Mouse (Mus musculus): ENCODE data around the gene Mfap4. TPM values are rescaled to one million over a fixed set of nuclear protein-coding genes. Genes with fewer than 3 reads are reported as not detected.
A peak's percentile ranks its signal among the peaks of the same experiment; 100 is the strongest.

Mfap4 gene
- polyA plus RNA-seq, 1 experiment from 2014 or later = 111 TPM

DNA sequence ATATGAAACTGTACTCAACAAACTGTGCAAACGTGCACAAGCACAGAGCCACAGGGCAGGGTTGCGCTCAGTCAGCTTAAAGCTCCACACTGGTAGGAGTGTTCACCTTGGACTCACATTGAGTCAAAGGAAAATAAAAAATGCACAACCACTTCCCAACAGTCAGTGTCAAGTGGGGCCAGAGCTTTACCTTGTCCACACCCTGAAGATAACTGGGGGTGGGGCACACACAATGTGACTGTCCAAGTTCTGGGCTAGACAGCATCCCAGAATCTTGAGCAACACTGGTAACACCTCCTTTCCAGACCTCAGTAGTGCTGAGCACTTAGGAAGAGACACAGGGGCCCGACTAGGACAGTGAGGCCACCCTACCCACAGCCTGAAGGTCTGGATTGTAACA, 33.6 kb downstream of the Mfap4 start:
- no peak overlapping the region for H3K4me3 ChIP-seq (ENCODE audit: low read depth, low read length)
- no peak overlapping the region for H3K4me2 ChIP-seq (replicated peaks; ENCODE audit: low read depth, low read length)
- WGBS = 88% methylated on average over 3 of the region's 3 CpGs
- H3K9me3 ChIP-seq (ENCODE audit: control insufficient read depth, low read length) = no peaks in the 10 kb centered on the region
- H3K36me3 ChIP-seq (ENCODE audit: control insufficient read depth, insufficient read depth, low read length) = peaks cover 6% of the 10 kb centered on the region
- ATAC-seq (ENCODE audit: low FRiP score) (no peak), DNase-seq (ENCODE audit: low spot score) (no peak)
- H3K27me3 ChIP-seq (ENCODE audit: control insufficient read depth, insufficient read depth, low read length) = no peaks in the 10 kb centered on the region
- H3K9ac ChIP-seq (ENCODE audit: low read depth, low read length) = no peak overlapping the region
- no peaks in the 10 kb centered on the region for H3K4me1 ChIP-seq (replicated peaks; ENCODE audit: control insufficient read depth, insufficient read depth, low read length)
- no peak overlapping the region for H3K27ac ChIP-seq (ENCODE audit: low read depth, low read length)

DNA sequence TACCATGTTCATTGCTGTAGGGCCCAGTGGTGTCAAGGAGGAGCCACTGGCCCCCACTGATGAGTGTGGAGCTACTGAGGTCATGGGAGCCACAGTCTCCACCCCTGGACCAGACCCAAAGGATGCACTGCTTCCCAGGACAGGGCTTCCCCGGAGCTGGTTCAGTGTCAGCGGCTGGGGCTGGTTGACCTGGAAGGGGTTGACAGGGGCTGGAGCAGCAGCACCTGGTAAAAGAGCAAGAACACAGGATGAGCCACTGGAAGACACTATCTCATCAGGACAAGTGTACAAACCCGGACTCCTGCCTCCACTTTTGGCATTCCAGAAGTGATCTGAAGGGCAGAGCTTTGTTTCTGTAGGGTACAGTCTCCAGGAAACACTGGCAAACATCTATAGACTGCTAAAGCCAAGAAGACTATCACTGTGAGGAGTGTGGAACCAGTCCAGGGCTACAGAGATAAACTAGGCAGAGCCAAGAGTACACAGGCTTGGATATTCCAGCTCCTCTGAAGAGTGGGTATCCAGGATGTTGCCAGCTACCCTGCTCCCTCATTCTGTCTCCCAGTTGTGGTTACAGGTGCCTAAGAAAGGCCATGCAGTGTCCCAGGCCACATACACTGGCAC, 34.4 kb downstream of the Mfap4 start:
- H3K4me2 ChIP-seq (replicated peaks; ENCODE audit: low read depth, low read length) = no peak overlapping the region
- no peak overlapping the region for H3K27ac ChIP-seq (ENCODE audit: low read depth, low read length)
- no peaks in the 10 kb centered on the region for H3K4me1 ChIP-seq (replicated peaks; ENCODE audit: control insufficient read depth, insufficient read depth, low read length)
- no peak overlapping the region for H3K9ac ChIP-seq (ENCODE audit: low read depth, low read length)
- 83% methylated on average over 3 of the region's 3 CpGs for WGBS
- ATAC-seq (ENCODE audit: low FRiP score) = no peak
- H3K9me3 ChIP-seq (ENCODE audit: control insufficient read depth, low read length) = no peaks in the 10 kb centered on the region
- no peaks in the 10 kb centered on the region for H3K27me3 ChIP-seq (ENCODE audit: control insufficient read depth, insufficient read depth, low read length)
- H3K4me3 ChIP-seq (ENCODE audit: low read depth, low read length) = no peak overlapping the region
- peaks cover 6% of the 10 kb centered on the region for H3K36me3 ChIP-seq (ENCODE audit: control insufficient read depth, insufficient read depth, low read length)
- no peak for DNase-seq (ENCODE audit: low spot score)

DNA sequence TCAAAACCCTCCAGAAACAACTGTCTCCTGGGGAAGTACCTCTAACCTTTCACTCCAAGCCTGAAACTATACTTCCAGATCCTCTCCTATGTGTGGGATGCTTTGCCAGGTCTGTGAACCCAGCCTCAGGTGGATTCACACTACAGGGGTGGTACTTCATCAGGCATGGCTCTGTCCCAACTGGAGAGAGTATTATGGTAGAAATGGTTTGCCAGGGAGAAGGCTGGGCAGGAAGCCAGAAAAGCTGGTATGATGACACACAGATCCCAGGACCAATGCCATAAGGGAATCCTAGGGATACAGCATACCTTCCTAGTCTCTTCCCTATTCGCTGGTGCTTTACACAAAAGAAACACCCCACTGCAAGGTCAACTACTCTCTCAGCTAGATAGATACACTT, 41.6 kb downstream of the Mfap4 start:
- no peak for DNase-seq (ENCODE audit: low spot score)
- no peaks in the 10 kb centered on the region for H3K9me3 ChIP-seq (ENCODE audit: control insufficient read depth, low read length)
- no peak overlapping the region for H3K9ac ChIP-seq (ENCODE audit: low read depth, low read length)
- H3K4me2 ChIP-seq (replicated peaks; ENCODE audit: low read depth, low read length) = no peak overlapping the region
- H3K4me1 ChIP-seq (replicated peaks; ENCODE audit: control insufficient read depth, insufficient read depth, low read length) = no peaks in the 10 kb centered on the region
- no peaks in the 10 kb centered on the region for H3K27me3 ChIP-seq (ENCODE audit: control insufficient read depth, insufficient read depth, low read length)
- H3K27ac ChIP-seq (ENCODE audit: low read depth, low read length) = no peak overlapping the region
- no peak for ATAC-seq (ENCODE audit: low FRiP score)
- H3K4me3 ChIP-seq (ENCODE audit: low read depth, low read length) = no peak overlapping the region
- no peaks in the 10 kb centered on the region for H3K36me3 ChIP-seq (ENCODE audit: control insufficient read depth, insufficient read depth, low read length)
- 94% methylated on average over 1 of the region's 1 CpGs for WGBS

DNA sequence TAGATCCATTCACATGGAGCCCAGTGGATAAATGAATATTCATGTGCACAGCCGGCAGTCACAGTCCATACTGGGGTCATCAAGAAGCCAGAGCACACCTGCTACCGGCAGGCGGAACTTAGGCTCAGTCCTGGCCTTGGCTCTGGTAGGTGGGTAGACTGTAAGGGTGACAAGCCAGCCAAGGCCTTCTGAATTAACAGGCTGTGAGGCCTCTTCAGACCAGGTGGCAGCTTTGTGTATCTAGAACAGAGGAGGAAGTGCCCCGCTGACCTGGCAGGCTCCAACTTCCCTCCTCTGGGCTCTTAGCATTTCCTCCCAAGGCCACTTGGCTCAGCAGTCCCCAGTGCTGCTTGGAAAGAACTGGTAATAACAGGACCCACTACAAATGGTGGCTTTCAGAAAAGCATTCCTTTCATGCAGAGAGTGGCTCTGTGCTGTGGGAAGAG, 44.1 kb downstream of the Mfap4 start:
- no peaks in the 10 kb centered on the region for H3K36me3 ChIP-seq (ENCODE audit: control insufficient read depth, insufficient read depth, low read length)
- ATAC-seq (ENCODE audit: low FRiP score) (no peak), DNase-seq (ENCODE audit: low spot score) (peak; percentile 10)
- WGBS = 29% methylated on average over 4 of the region's 4 CpGs
- H3K27me3 ChIP-seq (ENCODE audit: control insufficient read depth, insufficient read depth, low read length) = no peaks in the 10 kb centered on the region
- H3K4me2 ChIP-seq (replicated peaks; ENCODE audit: low read depth, low read length) = no peak overlapping the region
- no peak overlapping the region for H3K4me3 ChIP-seq (ENCODE audit: low read depth, low read length)
- H3K9me3 ChIP-seq (ENCODE audit: control insufficient read depth, low read length) = no peaks in the 10 kb centered on the region
- H3K4me1 ChIP-seq (replicated peaks; ENCODE audit: control insufficient read depth, insufficient read depth, low read length) = no peaks in the 10 kb centered on the region
- no peak overlapping the region for H3K9ac ChIP-seq (ENCODE audit: low read depth, low read length)
- H3K27ac ChIP-seq (ENCODE audit: low read depth, low read length) = no peak overlapping the region

DNA sequence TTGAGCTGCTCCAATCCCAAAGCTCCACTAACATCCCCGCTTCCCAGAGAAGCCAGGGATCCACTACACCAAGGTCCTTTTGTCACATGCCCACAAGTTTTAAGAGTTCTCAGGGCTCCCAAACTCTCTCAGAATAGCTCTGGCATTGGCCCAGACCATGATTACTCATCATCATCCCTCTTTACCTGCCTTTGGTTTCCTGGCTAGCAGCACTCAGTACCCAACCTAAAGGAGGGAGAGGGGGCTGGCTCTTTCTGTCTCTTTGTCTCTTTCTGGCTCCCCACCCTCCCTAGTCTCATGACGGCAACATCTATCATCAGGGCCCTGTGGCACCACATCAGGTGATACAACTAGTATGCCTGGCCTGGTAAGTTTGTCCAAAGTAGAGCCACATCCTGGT, 47.6 kb downstream of the Mfap4 start:
- no peak overlapping the region for H3K4me3 ChIP-seq (ENCODE audit: low read depth, low read length)
- H3K4me1 ChIP-seq (replicated peaks; ENCODE audit: control insufficient read depth, insufficient read depth, low read length) = no peaks in the 10 kb centered on the region
- no peak for ATAC-seq (ENCODE audit: low FRiP score)
- H3K27me3 ChIP-seq (ENCODE audit: control insufficient read depth, insufficient read depth, low read length) = no peaks in the 10 kb centered on the region
- no peak for DNase-seq (ENCODE audit: low spot score)
- no peak overlapping the region for H3K27ac ChIP-seq (ENCODE audit: low read depth, low read length)
- 93% methylated on average over 2 of the region's 2 CpGs for WGBS
- no peaks in the 10 kb centered on the region for H3K36me3 ChIP-seq (ENCODE audit: control insufficient read depth, insufficient read depth, low read length)
- H3K9ac ChIP-seq (ENCODE audit: low read depth, low read length) = no peak overlapping the region
- no peaks in the 10 kb centered on the region for H3K9me3 ChIP-seq (ENCODE audit: control insufficient read depth, low read length)
- H3K4me2 ChIP-seq (replicated peaks; ENCODE audit: low read depth, low read length) = no peak overlapping the region

DNA sequence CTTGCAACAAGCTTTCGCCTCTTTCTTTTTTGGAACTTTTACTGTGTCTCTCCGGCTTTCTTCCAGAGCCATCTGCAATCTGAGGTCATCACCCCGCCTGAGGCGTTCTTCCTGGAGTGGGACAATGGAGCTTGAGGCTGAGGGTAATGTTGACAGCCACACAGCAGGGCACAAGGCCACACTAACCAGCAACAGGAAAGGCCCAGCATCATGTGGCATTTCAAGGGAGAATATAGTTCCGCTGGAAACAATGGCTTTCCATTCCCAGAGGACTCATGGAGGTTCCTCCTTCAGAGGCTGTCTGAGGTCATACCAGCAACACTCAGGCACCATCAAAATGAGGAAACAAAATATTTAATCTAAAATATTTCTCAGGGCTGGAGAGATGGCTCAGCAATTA, 48.3 kb downstream of the Mfap4 start:
- no peak for ATAC-seq (ENCODE audit: low FRiP score)
- H3K4me2 ChIP-seq (replicated peaks; ENCODE audit: low read depth, low read length) = no peak overlapping the region
- WGBS = 60% methylated on average over 5 of the region's 5 CpGs
- no peaks in the 10 kb centered on the region for H3K27me3 ChIP-seq (ENCODE audit: control insufficient read depth, insufficient read depth, low read length)
- no peaks in the 10 kb centered on the region for H3K36me3 ChIP-seq (ENCODE audit: control insufficient read depth, insufficient read depth, low read length)
- H3K9me3 ChIP-seq (ENCODE audit: control insufficient read depth, low read length) = no peaks in the 10 kb centered on the region
- H3K27ac ChIP-seq (ENCODE audit: low read depth, low read length) = no peak overlapping the region
- H3K4me1 ChIP-seq (replicated peaks; ENCODE audit: control insufficient read depth, insufficient read depth, low read length) = no peaks in the 10 kb centered on the region
- H3K9ac ChIP-seq (ENCODE audit: low read depth, low read length) = no peak overlapping the region
- DNase-seq (ENCODE audit: low spot score) = peak; percentile 5
- no peak overlapping the region for H3K4me3 ChIP-seq (ENCODE audit: low read depth, low read length)

DNA sequence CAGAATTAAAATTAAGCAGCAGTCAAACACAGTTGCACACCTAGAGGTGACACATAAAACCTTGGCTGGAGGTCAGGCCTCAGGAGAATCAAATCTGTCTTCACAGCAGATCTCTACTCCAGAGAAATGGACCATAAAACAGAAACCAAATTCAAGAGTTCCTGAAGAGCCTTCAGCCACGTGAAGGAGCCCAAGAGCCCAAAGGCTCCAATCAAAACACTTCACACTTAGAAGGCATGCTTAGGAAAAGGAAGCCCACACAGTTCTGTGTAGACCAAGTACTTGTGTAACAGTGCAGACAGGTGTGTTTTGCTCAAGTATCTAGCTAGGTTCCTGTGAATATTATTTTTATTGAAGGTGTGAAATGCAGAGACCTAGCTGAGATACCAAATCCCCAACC, 50.3 kb downstream of the Mfap4 start:
- Histone ChIP-seq H3K9ac (ENCODE audit: low read depth, low read length) (no peak overlapping the region), H3K4me2 (replicated peaks; ENCODE audit: low read depth, low read length) (no peak overlapping the region), H3K4me3 (ENCODE audit: low read depth, low read length) (no peak overlapping the region), H3K9me3 (ENCODE audit: control insufficient read depth, low read length) (no peaks in the 10 kb centered on the region), H3K27ac (ENCODE audit: low read depth, low read length) (no peak overlapping the region), H3K4me1 (replicated peaks; ENCODE audit: control insufficient read depth, insufficient read depth, low read length) (no peaks in the 10 kb centered on the region), H3K36me3 (ENCODE audit: control insufficient read depth, insufficient read depth, low read length) (no peaks in the 10 kb centered on the region), H3K27me3 (ENCODE audit: control insufficient read depth, insufficient read depth, low read length) (no peaks in the 10 kb centered on the region)
- ATAC-seq (ENCODE audit: low FRiP score) (no peak), DNase-seq (ENCODE audit: low spot score) (no peak)
- 71% methylated on average over 1 of the region's 1 CpGs for WGBS

DNA sequence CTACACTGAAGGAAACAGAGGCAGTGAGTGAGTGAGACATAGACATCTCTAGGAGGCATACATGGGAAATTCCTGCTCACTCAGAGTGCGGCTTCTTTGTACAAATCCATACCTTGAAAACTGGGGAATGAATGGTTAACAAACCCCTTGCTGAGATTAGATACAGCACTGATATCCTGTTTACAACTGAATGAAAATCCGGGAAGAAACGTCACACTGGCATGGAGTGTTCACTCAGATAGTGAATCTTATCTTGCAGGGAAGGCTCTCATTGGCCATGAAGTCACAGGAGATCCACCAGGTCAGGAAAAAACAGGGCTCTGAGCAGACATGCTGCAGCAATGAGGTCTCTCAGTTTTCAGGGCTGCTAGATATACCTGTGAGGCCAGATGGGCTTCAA, 51.7 kb downstream of the Mfap4 start:
- WGBS = 76% methylated on average over 3 of the region's 3 CpGs
- DNase-seq (ENCODE audit: low spot score) (no peak), ATAC-seq (ENCODE audit: low FRiP score) (no peak)
- Histone ChIP-seq H3K4me3 (ENCODE audit: low read depth, low read length) (no peak overlapping the region), H3K4me2 (replicated peaks; ENCODE audit: low read depth, low read length) (no peak overlapping the region), H3K27ac (ENCODE audit: low read depth, low read length) (no peak overlapping the region), H3K36me3 (ENCODE audit: control insufficient read depth, insufficient read depth, low read length) (no peaks in the 10 kb centered on the region), H3K4me1 (replicated peaks; ENCODE audit: control insufficient read depth, insufficient read depth, low read length) (no peaks in the 10 kb centered on the region), H3K27me3 (ENCODE audit: control insufficient read depth, insufficient read depth, low read length) (no peaks in the 10 kb centered on the region), H3K9ac (ENCODE audit: low read depth, low read length) (no peak overlapping the region), H3K9me3 (ENCODE audit: control insufficient read depth, low read length) (no peaks in the 10 kb centered on the region)

DNA sequence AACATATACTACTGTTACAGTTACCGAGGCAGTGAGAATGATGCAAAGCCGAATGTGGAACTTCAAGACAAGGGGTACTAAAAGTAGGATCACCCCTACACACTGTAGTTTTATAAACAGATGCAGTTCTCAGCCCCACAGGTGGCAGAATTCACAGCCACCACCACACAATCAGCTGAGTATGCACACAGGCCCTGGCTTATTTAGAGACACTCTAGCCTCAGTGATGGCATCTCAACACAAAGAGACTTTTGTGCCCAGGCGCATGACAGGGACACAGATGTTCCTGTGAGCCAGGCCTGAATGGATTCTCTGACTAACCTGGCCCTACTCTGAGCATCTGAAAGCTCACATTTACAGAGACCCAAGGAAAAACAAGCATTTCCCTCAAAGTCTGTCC, 52.1 kb downstream of the Mfap4 start:
- H3K4me2 ChIP-seq (replicated peaks; ENCODE audit: low read depth, low read length) = no peak overlapping the region
- H3K4me3 ChIP-seq (ENCODE audit: low read depth, low read length) = no peak overlapping the region
- no peaks in the 10 kb centered on the region for H3K4me1 ChIP-seq (replicated peaks; ENCODE audit: control insufficient read depth, insufficient read depth, low read length)
- no peaks in the 10 kb centered on the region for H3K36me3 ChIP-seq (ENCODE audit: control insufficient read depth, insufficient read depth, low read length)
- no peaks in the 10 kb centered on the region for H3K27me3 ChIP-seq (ENCODE audit: control insufficient read depth, insufficient read depth, low read length)
- H3K9me3 ChIP-seq (ENCODE audit: control insufficient read depth, low read length) = no peaks in the 10 kb centered on the region
- H3K9ac ChIP-seq (ENCODE audit: low read depth, low read length) = no peak overlapping the region
- ATAC-seq (ENCODE audit: low FRiP score) (no peak), DNase-seq (ENCODE audit: low spot score) (no peak)
- WGBS = 85% methylated on average over 3 of the region's 3 CpGs
- no peak overlapping the region for H3K27ac ChIP-seq (ENCODE audit: low read depth, low read length)

All from hindbrain, embryonic 11.5 days (tissue).